Mouse (Mus musculus): ENCODE results near the gene Mettl1.

GRCm38 (mm10) chr10:127066519-127067018 is 25.4 kb downstream of the Mettl1 start:
- TF ChIP-seq EP300 (IDR thresholded peaks at IDR 0.05; ENCODE audit: low read depth) (no peak), CTCF (IDR thresholded peaks at IDR 0.05; ENCODE audit: low read depth) (no peak)
